Mouse (Mus musculus): Measurements from ENCODE around the gene Pde4d. TPM values are rescaled to one million over a fixed set of nuclear protein-coding genes. Genes with fewer than 3 reads are reported as not detected.
"Not testable (repeated sequence)": the region's sequence is repeated elsewhere in the genome, so short reads cannot be mapped to it uniquely, and the experiment has no call there.

The Pde4d gene
- total RNA-seq, 4 experiments from 2014 or later, result 68.8 to 86.9 (median 76.0) TPM

- DNase-seq (ENCODE audit: low spot score in 2 of 2), result no peak
These were observed 236.5 kb downstream of the Pde4d start for GRCm38 (mm10) chr13:108686262-108686661.

GRCm38 (mm10) chr13:108686807-108687206 is 237.1 kb downstream of the Pde4d start:
- DNase-seq (ENCODE audit: low spot score in 2 of 2), result no peak

GRCm38 (mm10) chr13:108692883-108693550 is 243.3 kb downstream of the Pde4d start:
- peak; percentile 13 to 22 for DNase-seq (ENCODE audit: low spot score in 2 of 2)

GRCm38 (mm10) chr13:108705441-108705840 is 255.7 kb downstream of the Pde4d start:
- DNase-seq (ENCODE audit: low spot score in 2 of 2), result no peak

GRCm38 (mm10) chr13:108714032-108714431 is 264.3 kb downstream of the Pde4d start:
- DNase-seq (ENCODE audit: low spot score in 2 of 2), result no peak

- no peak for DNase-seq (ENCODE audit: low spot score in 2 of 2)
These were observed 265.3 kb downstream of the Pde4d start for GRCm38 (mm10) chr13:108715029-108715428.

- peak in 1 of 2 experiments; percentile 8 for DNase-seq (ENCODE audit: low spot score in 2 of 2)
These were observed 272.5 kb downstream of the Pde4d start for GRCm38 (mm10) chr13:108722234-108722633.

- DNase-seq (ENCODE audit: low spot score in 2 of 2), result not testable (repeated sequence)
These were observed 284.6 kb downstream of the Pde4d start for GRCm38 (mm10) chr13:108734356-108734755.

GRCm38 (mm10) chr13:108751155-108751840 is 301.6 kb downstream of the Pde4d start:
- DNase-seq (ENCODE audit: low spot score in 2 of 2), result no peak

- DNase-seq (ENCODE audit: low spot score in 2 of 2), result no peak
These were observed 307.7 kb downstream of the Pde4d start for GRCm38 (mm10) chr13:108757477-108757876.

- no peak for DNase-seq (ENCODE audit: low spot score in 2 of 2)
These were observed 308.6 kb downstream of the Pde4d start for GRCm38 (mm10) chr13:108758331-108758730.

GRCm38 (mm10) chr13:108759140-108759539 is 309.4 kb downstream of the Pde4d start:
- DNase-seq (ENCODE audit: low spot score in 2 of 2), result no peak

GRCm38 (mm10) chr13:108763295-108763694 is 313.5 kb downstream of the Pde4d start:
- DNase-seq (ENCODE audit: low spot score in 2 of 2), result no peak

GRCm38 (mm10) chr13:108766020-108766727 is 316.4 kb downstream of the Pde4d start:
- DNase-seq (ENCODE audit: low spot score in 2 of 2), result peak; percentile 4 to 6

GRCm38 (mm10) chr13:108769465-108770056 is 319.8 kb downstream of the Pde4d start:
- DNase-seq (ENCODE audit: low spot score in 2 of 2), result no peak

GRCm38 (mm10) chr13:108772386-108772785 is 322.6 kb downstream of the Pde4d start:
- no peak for DNase-seq (ENCODE audit: low spot score in 2 of 2)

GRCm38 (mm10) chr13:108774981-108775380 is 325.2 kb downstream of the Pde4d start:
- DNase-seq (ENCODE audit: low spot score in 2 of 2), result no peak

- no peak for DNase-seq (ENCODE audit: low spot score in 2 of 2)
These were observed 326.1 kb downstream of the Pde4d start for GRCm38 (mm10) chr13:108775882-108776281.

GRCm38 (mm10) chr13:108797620-108798019 is 347.9 kb downstream of the Pde4d start:
- not testable (repeated sequence) for DNase-seq (ENCODE audit: low spot score in 2 of 2)

- DNase-seq (ENCODE audit: low spot score in 2 of 2), result no peak
These were observed 359.4 kb downstream of the Pde4d start for GRCm38 (mm10) chr13:108809191-108809590.

GRCm38 (mm10) chr13:108812956-108813355 is 363.2 kb downstream of the Pde4d start:
- peak in 1 of 2 experiments; percentile 9 for DNase-seq (ENCODE audit: low spot score in 2 of 2)
